Mouse (Mus musculus): Measurements from ENCODE around the gene Adpgk.

The Adpgk gene

DNA sequence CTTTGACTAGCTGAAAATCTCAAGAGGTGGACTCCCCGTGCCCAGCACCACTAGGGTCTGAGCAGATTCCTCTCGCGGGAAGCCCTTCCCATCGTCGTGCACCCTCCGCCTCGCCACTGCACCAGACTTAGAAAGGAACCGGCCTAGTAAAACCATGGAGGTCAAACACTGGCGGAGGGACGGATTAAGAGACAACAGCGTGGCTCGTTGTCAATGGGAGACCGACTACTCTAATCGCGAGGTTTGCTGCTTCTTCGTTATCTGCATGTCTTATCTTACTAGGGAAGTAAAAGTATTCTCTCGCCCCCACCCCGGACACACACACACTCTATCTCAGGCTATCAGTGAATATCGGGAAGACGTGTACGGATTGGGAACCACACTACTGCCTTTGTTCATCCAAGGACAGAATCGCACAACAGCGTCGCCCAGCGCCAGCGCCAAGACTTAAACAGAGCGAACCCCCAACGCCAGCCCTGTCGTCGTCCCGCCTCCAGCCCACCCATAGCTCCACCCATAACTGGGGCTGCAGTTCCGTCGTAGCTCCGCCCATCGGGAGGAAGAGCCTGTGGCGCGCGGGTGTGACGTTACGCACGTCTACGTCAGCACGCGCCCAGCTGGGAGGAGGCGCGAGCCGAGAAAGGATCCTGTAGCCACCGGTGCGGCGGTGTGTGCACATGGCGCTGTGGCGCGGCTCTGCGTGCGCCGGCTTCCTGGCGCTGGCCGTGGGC, at the start of gene Adpgk:
Adpgk (plus strand) TSS at position 602 of the 731 bp plus-strand sequence.
- peak; percentile 99 for DNase-seq

DNA sequence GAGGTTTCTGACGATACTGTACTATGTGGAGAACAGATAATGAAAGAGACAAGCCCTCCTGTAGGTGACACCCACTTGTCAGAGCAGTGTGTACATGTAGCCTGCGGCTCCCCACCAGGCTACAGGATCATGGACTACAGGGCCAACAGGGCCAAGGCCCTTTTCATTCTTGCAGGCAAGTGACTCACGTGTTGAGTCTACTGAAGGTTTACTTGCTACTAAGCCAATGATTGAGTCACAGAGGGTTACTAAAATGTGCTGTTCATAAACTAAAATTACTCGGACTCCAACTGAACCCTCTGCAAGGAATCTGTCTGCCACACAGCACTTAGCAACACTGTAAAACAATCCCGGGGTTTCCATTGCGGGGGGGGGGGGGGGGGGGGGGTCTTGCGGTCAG, 46.2 kb upstream of the Adpgk start:
- no peak for DNase-seq

- no peak for DNase-seq
Observed at GRCm38 (mm10) chr9:59246456-59247029, 44.8 kb upstream of the Adpgk start.

DNA sequence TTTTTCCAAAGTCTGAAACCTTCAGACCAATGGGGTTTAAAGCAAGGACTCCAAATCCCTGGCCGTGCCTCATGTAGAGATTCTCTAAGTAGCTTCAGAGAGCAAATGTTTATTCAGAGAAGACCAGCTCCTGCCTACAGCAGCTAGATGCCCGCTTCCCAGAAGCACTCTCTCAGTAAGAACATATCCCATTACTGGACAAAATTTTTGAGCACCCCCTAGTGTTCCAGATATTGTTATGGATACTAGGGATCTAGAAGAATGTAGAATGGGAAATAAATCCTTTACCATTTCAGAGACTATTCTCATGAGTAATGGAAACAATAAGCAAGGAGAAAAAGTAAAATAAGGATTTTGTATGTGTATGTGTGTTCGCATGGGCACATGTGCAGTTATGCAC, 42.0 kb upstream of the Adpgk start:
- DNase-seq, result no peak

GRCm38 (mm10) chr9:59250272-59250671, 41.1 kb upstream of the Adpgk start:
- no peak for DNase-seq

- DNase-seq, result no peak
Observed at GRCm38 (mm10) chr9:59254716-59255421, 36.5 kb upstream of the Adpgk start.

DNA sequence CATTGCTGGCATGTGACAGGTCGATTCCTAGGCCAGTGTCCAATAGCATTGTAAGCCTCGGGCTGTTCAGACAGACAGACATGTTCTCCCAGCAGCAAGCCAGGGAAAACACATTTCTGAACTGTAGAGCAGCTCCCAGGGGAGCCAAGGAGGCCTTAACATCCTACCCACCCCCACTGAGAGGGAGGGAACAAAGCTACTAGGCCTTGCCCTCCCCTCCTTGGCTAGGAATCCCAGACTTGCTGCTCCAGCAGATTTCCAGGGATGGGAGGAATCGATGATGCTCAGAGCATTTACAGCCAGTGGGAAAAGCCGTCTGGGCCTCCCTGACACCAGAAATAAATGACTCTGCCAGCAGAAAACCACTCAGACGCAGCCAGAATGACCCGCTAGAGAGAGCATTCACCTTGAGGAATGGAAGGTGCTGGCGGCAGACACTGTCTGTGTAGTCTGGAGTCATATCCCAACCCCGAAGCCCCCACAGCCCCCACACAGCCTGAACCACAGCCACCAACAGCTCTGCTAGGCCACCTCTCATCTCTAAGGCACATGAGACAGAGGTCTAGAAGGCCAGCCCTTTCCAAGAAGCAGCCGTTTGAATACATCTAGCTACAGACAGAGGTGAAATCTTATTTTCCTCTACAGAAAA, 31.4 kb upstream of the Adpgk start:
- no peak for DNase-seq

- no peak for DNase-seq
Observed at GRCm38 (mm10) chr9:59266332-59266731, 25.0 kb upstream of the Adpgk start.

- peak; percentile 54 for DNase-seq
Observed at GRCm38 (mm10) chr9:59269728-59270127, 21.6 kb upstream of the Adpgk start.

DNA sequence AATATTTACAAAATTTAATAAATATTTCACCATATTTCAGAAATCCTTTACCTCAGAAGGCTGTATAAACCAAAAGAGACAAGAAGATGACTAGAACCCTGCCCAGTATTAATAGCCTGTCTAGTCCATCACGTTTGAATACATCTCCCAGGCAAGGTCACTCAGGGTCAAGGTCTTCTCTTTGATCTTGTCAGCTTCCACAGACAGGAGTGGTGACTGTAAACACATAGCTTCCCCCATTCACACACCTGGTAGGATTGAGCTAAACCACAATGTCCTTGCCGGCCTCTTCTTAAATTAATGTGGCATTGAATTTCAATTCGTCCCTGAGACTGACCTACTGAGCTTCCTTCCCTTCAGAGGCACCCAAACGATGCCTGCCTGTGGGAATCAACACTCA, 20.3 kb upstream of the Adpgk start:
- DNase-seq, result no peak

DNA sequence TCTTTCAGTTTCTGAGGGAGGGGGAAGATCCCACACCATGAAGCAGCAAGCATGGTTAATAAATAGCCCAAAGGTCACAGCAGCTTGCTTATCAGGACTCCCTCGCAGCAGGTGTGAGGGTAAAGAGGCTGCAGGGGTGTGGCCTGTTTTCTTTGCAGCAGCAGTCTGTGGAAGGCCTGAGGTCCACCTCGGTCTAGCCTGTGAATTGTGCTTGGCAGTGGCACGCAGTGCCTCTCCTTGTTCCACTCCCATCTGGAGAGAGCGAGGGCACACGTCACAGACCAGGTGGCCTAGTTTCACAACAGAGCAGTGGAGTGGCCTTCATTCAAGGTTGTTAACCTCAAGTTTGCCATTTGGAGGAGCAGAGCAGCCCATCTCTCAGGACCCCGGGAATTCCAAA, 19.6 kb upstream of the Adpgk start:
- no peak for DNase-seq

DNA sequence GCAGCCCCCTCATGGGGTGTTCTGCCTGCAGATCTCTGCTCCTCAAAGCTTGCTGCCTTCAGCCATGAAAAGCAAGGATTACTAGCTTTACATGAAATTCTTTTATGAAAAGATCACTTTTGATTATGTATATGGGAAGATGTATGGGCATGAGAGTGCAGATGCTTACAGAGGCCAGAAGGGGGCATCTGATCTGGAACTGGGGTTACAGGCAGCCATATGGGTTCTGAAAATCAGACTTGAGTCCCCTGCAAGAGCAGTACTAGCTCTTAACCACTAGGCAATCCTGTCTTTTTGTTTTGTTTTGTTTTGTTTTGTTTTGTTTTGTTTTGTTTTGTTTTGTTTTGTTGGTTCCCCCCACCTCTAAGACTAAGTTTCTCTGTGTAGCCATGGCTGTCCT, 18.2 kb upstream of the Adpgk start:
- DNase-seq, result no peak

GRCm38 (mm10) chr9:59274846-59275455, 16.4 kb upstream of the Adpgk start:
- no peak for DNase-seq

DNA sequence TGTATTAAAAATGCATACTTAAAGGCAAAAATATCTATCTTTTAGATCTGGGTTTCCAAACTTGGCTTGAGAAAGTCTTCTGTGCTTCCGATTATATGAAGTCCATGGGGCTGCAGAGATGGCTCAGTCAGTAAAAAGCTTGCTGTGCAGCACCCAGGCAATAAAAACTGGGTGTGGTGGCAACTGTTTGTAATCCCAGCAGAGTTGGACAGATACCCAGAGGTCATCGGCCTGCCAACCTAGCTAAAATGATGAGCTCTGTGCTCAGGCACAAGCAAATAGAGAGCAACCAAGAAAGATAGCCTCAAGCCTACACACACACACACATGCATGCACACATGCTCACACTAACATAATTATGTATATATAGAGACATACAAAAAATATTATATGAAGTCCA, 13.2 kb upstream of the Adpgk start:
- DNase-seq, result no peak

- DNase-seq, result no peak
Observed at GRCm38 (mm10) chr9:59278694-59279093, 12.7 kb upstream of the Adpgk start.

GRCm38 (mm10) chr9:59280888-59281287, 10.5 kb upstream of the Adpgk start:
- no peak for DNase-seq

GRCm38 (mm10) chr9:59281871-59282682, 9.3 kb upstream of the Adpgk start:
- peak; percentile 78 for DNase-seq

DNA sequence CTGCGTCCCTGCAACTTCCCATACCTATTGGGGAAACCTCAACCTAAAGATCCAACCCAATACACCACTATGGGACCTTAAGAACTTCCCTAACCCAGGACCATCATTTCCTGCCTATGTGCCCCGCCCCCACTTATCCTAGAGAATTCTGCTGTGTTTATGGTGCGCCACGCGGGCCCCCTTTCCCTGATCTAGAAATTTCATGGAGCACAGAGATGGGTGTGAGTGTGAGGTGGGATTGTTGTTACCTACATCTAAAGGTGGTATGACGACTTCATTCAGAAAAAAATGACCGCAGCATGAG, 8.7 kb upstream of the Adpgk start:
- no peak for DNase-seq

- no peak for DNase-seq
Observed at GRCm38 (mm10) chr9:59285614-59286013, 5.7 kb upstream of the Adpgk start.

GRCm38 (mm10) chr9:59288058-59288457, 3.3 kb upstream of the Adpgk start:
- no peak for DNase-seq

GRCm38 (mm10) chr9:59288685-59289410, 2.5 kb upstream of the Adpgk start:
- no peak for DNase-seq

Measured in cerebellum, adult 9-11 months (tissue).